Mouse (Mus musculus): ENCODE data around the gene Eif4a3. TPM values are rescaled to one million over a fixed set of nuclear protein-coding genes. Genes with fewer than 3 reads are reported as not detected.

The Eif4a3 gene
- total and polyA plus RNA-seq, 3 experiments: 427 to 608 (median 521) TPM

DNA sequence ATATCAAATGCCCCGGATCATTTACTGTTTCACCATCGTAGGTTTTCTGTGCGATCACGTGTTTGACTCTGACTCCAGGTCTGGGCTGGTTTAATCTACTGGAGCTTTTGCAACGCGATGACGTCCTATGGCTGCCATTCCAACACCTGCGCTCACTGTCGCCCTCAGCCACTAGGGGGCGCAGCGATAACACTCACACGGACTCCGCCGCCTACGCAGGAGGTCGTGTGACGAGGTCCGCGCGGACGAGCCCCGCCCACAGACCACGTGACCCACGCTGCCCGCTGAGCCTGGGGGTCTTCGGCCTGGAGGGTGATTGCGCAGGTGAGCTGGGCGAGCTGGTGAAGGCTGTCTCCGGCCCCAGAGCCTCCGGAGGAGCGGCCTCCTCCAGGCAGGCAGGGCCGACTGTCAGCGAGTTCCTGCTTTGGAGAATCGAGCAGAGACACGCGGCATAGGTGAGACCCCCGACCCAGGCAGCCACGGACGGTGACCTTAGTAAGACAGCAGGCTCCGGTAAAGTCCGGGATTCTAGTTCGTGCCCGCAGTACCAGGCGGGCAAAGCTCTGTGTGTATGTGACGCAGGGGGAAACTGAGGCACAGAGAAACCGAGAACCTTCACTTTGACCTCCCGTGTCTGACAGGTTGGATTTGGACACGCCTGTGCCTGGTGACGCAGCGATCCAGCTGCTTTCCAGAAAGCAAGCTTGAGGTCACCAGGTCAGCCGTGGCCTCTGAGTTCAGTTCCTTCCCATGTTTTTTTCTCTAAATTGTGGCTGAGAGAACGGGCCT, 31.9 kb downstream of the Eif4a3 start, which contains the start of gene Gaa (continued):
- TF ChIP-seq POLR2AphosphoS2 (IDR thresholded peaks at IDR 0.05; ENCODE audit: low read length): peak; percentile 61; the same call in 1 of the 2 replicates
- TF ChIP-seq GATA1 (IDR thresholded peaks at IDR 0.05; ENCODE audit: low read depth, low read length): peak; percentile 33; the same call in 1 of the 2 replicates
- TF ChIP-seq RCOR1 (IDR thresholded peaks at IDR 0.05; ENCODE audit: low read depth, low read length): peak; percentile 23; the same call in 1 of the 2 replicates
- TF ChIP-seq TBP (IDR thresholded peaks at IDR 0.05; ENCODE audit: low read depth, low read length): peak; percentile 57; the same call in 1 of the 2 replicates
- no peak for TF ChIP-seq JUND (IDR thresholded peaks at IDR 0.05; ENCODE audit: low read depth, low read length)
- TF ChIP-seq RAD21 (IDR thresholded peaks at IDR 0.05; ENCODE audit: low read depth, low read length): peak; percentile 53
- TF ChIP-seq BHLHE40 (IDR thresholded peaks at IDR 0.05; ENCODE audit: borderline replicate concordance, low read depth, low read length): peak; percentile 85
- TF ChIP-seq POLR2A (IDR thresholded peaks at IDR 0.05; ENCODE audit: control insufficient read depth in 1 of 2, insufficient read depth in 1 of 2, low read depth in 1 of 2, low read length in 2 of 2, poor library complexity in 1 of 2): peak; percentile 61 to 68; a peak in 3 of 4 replicates
- no peak for TF ChIP-seq CHD1 (IDR thresholded peaks at IDR 0.05; ENCODE audit: low read depth, low read length)
- no peak for TF ChIP-seq POLR2AphosphoS5 (IDR thresholded peaks at IDR 0.05; ENCODE audit: borderline replicate concordance, low read depth, low read length)
- TF ChIP-seq ELF1 (IDR thresholded peaks at IDR 0.05; ENCODE audit: low read depth, low read length): peak; percentile 23; the same call in 1 of the 2 replicates
- TF ChIP-seq SIN3A (IDR thresholded peaks at IDR 0.05; ENCODE audit: low read length): peak; percentile 86
- no peak for TF ChIP-seq ZNF384 (IDR thresholded peaks at IDR 0.05; ENCODE audit: low read depth, low read length)
- TF ChIP-seq MYC (IDR thresholded peaks at IDR 0.05; ENCODE audit: low read depth, low read length): peak; percentile 84
- TF ChIP-seq ETS1 (IDR thresholded peaks at IDR 0.05; ENCODE audit: low read depth, low read length): peak; percentile 78
- TF ChIP-seq MAFK (IDR thresholded peaks at IDR 0.05; ENCODE audit: borderline replicate concordance, low read depth, low read length): no peak
- no peak for TF ChIP-seq ZC3H11A (IDR thresholded peaks at IDR 0.05; ENCODE audit: low read depth, low read length)
- peak; percentile 58 for TF ChIP-seq SMC3 (IDR thresholded peaks at IDR 0.05; ENCODE audit: low read depth, low read length)

DNA sequence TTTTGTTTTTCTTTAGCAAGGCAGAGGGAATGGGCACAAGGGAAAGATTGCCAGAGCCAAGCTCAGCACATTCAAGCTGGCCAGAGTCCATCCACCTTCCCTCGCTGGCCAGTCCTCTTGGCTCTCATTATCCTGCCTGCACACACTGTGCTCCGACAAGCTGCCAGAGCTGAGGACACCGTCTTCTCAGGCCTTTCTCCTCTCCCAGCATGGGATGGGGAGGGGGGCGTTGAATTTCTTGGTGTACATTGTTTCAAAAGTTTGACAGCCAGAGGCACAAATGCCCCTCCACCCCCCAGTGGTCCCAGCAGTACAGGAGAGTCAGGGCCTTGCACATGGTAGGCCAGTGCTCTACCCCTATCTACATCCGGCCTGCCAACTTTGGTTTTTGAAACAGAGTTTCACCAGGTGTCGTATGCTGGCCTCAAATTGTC, 32.6 kb downstream of the Eif4a3 start:
- no peak for DNase-seq (ENCODE audit: low read depth, low spot score)
- no peaks in the 10 kb centered on the region for H3K9me3 ChIP-seq (replicated peaks; ENCODE audit: insufficient read depth, low read length)
- no peak overlapping the region for H3K27ac ChIP-seq (ENCODE audit: control insufficient read depth, low read depth, low read length)
- peak overlapping the region; percentile 28 to 38 for H3K4me3 ChIP-seq (ENCODE audit: control insufficient read depth in 1 of 2, insufficient read depth in 1 of 2, low read depth in 2 of 2, low read length in 2 of 2)
- H3K79me2 ChIP-seq (ENCODE audit: control insufficient read depth, insufficient read depth, low read length, poor library complexity): peaks cover 6% of the 10 kb centered on the region
- peaks cover 3 to 20% of the 10 kb centered on the region in 2 experiments for H3K4me1 ChIP-seq (ENCODE audit: control insufficient read depth in 1 of 2, insufficient read depth in 2 of 2, low read length in 2 of 2)
- no peak for TF ChIP-seq ZC3H11A (IDR thresholded peaks at IDR 0.05; ENCODE audit: low read depth, low read length)
- no peak for TF ChIP-seq CHD1 (IDR thresholded peaks at IDR 0.05; ENCODE audit: low read depth, low read length)
- TF ChIP-seq GATA1 (IDR thresholded peaks at IDR 0.05; ENCODE audit: low read depth, low read length): no peak
- no peak for TF ChIP-seq TCF12 (IDR thresholded peaks at IDR 0.05; ENCODE audit: low read depth, low read length)
- TF ChIP-seq E2F4 (IDR thresholded peaks at IDR 0.05; ENCODE audit: borderline replicate concordance, low read depth, low read length): no peak
- no peak for TF ChIP-seq ETS1 (IDR thresholded peaks at IDR 0.05; ENCODE audit: low read depth, low read length)
- TF ChIP-seq MAZ (IDR thresholded peaks at IDR 0.05; ENCODE audit: low read depth, low read length): no peak
- peaks cover 0 to 6% of the 10 kb centered on the region in 2 experiments; a peak in 1 of 4 replicates for H3K36me3 ChIP-seq (ENCODE audit: control insufficient read depth in 1 of 2, insufficient read depth in 2 of 2, low read length in 2 of 2)
- H3K9ac ChIP-seq (ENCODE audit: control insufficient read depth, low read depth, low read length, poor library complexity, severe bottlenecking): peak overlapping the region; percentile 45
- H3K27me3 ChIP-seq (ENCODE audit: control insufficient read depth in 1 of 2, insufficient read depth in 2 of 2, low read length in 2 of 2): no peaks in the 10 kb centered on the region
